Mouse (Mus musculus): Measurements from ENCODE around the gene Ddx31.

Ddx31 gene

GRCm38 (mm10) chr2:28840222-28840951 is at the start of gene Ddx31, which contains the start of gene Gtf3c4:
Gene Ddx31 (plus strand): TSS chr2:28840406.
Gene Gtf3c4 (minus strand): TSS chr2:28840360.
- DNase-seq = peak; percentile 96

GRCm38 (mm10) chr2:28792931-28793610 is 47.1 kb upstream of the Ddx31 start:
- DNase-seq = peak; percentile 9

- DNase-seq = no peak
These were observed 45.6 kb upstream of the Ddx31 start for GRCm38 (mm10) chr2:28794623-28795022.

- DNase-seq = no peak
These were observed 43.9 kb upstream of the Ddx31 start for GRCm38 (mm10) chr2:28796298-28796697.

- DNase-seq = no peak
These were observed 42.6 kb upstream of the Ddx31 start for GRCm38 (mm10) chr2:28797490-28798106.

- DNase-seq = peak; percentile 9
These were observed 41.8 kb upstream of the Ddx31 start for GRCm38 (mm10) chr2:28798390-28798789.

GRCm38 (mm10) chr2:28799575-28799974 is 40.6 kb upstream of the Ddx31 start:
- DNase-seq = no peak

- no peak for DNase-seq
These were observed 36.8 kb upstream of the Ddx31 start for GRCm38 (mm10) chr2:28803406-28803805.

- DNase-seq = no peak
These were observed 31.4 kb upstream of the Ddx31 start for GRCm38 (mm10) chr2:28808841-28809240.

- DNase-seq = no peak
These were observed 29.8 kb upstream of the Ddx31 start for GRCm38 (mm10) chr2:28810260-28811013.

GRCm38 (mm10) chr2:28818866-28819265 is 21.3 kb upstream of the Ddx31 start:
- DNase-seq = peak; percentile 46

- no peak for DNase-seq
These were observed 10.9 kb upstream of the Ddx31 start for GRCm38 (mm10) chr2:28829265-28829664.

- DNase-seq = no peak
These were observed 3.8 kb upstream of the Ddx31 start for GRCm38 (mm10) chr2:28836181-28836940.

GRCm38 (mm10) chr2:28839501-28840221 is 545 bp upstream of the Ddx31 start:
- no peak for DNase-seq

GRCm38 (mm10) chr2:28842042-28842441 is 1.8 kb downstream of the Ddx31 start:
- no peak for DNase-seq

GRCm38 (mm10) chr2:28848879-28849278 is 8.7 kb downstream of the Ddx31 start:
- DNase-seq = no peak

GRCm38 (mm10) chr2:28852594-28852993 is 12.4 kb downstream of the Ddx31 start:
- DNase-seq = no peak

GRCm38 (mm10) chr2:28855773-28856172 is 15.6 kb downstream of the Ddx31 start:
- no peak for DNase-seq

GRCm38 (mm10) chr2:28859303-28859702 is 19.1 kb downstream of the Ddx31 start:
- no peak for DNase-seq

- DNase-seq = no peak
These were observed 20.6 kb downstream of the Ddx31 start for GRCm38 (mm10) chr2:28860678-28861423.

GRCm38 (mm10) chr2:28863857-28864256 is 23.7 kb downstream of the Ddx31 start:
- no peak for DNase-seq
